Mouse (Mus musculus): ENCODE measurements around the gene Rarres2.

Rarres2 gene

DNA sequence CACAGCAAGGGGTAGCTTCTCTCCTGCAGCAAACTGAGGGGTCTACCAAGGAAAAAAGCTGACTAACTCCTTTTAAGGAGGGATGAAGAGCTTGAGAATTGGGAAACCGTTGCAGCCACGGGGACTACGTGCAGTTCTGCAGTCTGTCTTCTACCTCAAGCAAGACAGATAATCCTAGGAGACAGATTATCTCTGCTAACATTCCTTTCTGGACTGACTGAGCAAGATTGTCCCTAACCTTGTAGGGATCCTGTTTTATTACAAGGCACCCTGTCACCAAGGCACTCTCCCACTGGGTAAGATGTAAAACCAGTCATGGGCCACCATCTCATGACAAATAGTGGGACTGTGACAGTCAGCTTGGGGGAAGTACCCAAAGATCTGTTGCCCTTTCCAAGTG, 8.7 kb upstream of the Rarres2 start:
- no peak for DNase-seq (ENCODE audit: low read depth, low spot score)

DNA sequence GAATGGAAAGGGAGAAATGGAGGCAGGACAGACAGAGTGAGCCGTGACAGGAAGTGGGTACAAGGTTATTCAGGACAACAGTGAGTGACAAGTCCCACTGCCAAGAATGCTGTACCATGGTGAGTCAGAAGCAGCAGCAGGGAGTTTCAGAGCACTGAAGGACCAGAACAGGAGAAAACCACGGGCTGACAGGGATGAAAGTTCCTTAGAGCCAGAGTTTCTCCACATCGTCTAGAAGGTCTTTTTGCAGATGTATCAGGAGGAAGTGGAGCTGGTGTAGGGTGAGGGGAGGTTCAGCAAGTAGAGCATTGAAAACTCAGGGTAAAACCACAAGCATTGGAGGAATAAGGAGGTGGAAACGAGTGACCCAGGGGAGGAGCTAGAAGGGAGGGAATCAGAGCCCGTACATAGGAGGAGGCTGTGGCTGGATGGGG, 6.6 kb upstream of the Rarres2 start:
- no peak for DNase-seq (ENCODE audit: low read depth, low spot score)

DNA sequence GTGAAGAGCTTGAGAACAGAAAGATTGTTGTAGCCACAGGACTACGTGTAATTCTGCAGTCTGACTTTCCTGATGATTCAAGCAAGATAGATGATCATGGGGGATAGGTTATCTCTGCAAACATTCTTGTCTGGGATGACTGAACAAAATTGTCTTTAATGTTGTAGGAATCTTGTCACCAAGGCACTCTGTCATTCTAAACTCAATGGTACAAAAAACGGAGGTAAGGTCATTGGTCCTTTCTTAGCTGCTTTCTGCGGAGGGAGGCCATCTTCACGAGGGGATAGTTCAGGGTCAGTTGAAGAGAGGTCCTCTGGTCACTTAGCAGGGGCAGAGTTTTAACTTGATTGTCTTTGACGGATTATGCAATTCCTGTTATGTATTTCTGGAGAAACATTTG, 6.1 kb upstream of the Rarres2 start:
- DNase-seq (ENCODE audit: low read depth, low spot score), result no peak

DNA sequence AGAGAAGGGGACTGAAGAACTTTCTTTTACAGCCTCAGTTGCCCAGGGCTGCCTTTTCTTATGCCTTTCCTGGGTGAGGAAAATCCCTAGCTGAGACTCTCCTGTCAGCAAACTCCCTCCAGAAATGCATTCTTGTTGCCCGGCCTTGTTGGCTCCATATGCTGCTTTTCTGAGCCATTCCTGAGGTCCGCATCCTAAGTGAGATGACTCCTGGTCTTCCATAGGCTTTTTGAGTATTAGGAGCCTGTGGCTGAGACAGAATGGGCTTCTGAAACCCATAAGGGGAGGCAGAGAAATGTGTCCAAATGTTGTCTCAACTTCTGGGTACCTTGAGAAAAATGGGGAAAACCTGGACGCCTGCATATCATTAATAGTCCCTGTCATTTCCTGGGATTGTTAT, 1.4 kb upstream of the Rarres2 start:
- no peak for DNase-seq (ENCODE audit: low read depth, low spot score)

DNA sequence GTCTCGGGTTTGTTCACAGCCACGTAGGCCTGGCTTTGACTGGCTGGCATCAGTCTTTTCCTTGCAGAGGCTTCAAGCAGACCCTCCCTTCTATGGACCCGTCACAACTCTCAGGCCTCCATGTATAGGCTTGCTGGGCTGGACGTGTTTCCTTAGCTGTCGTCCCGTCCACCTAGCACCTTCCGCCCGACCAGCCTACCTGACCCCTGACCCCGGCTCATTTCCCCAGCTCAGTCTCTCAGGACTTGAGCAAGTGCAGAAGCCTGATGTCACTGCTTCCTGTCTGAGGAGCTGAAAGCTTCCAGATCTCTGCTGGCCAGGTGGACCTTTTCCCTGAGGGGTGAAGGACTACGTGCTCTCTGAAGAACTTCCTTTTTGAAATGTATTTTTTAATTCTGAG, 691 bp upstream of the Rarres2 start:
- no peak for DNase-seq (ENCODE audit: low read depth, low spot score)

DNA sequence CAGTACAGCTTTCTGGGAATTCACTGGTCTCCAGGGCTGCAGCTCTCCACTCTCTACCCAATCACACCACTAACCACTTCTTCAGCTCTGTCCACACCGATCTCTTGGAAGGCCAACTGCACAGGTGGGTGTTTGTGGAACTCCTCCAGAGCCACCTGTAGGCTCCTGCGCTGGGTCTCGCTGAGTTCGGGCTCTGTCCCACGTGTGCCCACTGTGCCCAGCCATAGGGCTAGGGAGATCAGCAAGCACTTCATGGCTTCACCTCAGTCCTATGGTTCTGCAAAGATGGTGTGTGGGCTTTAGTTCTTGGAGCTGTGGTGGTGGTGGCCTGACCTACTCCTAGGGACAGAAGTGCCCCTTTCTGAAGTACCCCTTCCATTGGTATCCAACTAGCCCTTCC, 575 bp downstream of the Rarres2 start:
- no peak for DNase-seq (ENCODE audit: low read depth, low spot score)

DNA sequence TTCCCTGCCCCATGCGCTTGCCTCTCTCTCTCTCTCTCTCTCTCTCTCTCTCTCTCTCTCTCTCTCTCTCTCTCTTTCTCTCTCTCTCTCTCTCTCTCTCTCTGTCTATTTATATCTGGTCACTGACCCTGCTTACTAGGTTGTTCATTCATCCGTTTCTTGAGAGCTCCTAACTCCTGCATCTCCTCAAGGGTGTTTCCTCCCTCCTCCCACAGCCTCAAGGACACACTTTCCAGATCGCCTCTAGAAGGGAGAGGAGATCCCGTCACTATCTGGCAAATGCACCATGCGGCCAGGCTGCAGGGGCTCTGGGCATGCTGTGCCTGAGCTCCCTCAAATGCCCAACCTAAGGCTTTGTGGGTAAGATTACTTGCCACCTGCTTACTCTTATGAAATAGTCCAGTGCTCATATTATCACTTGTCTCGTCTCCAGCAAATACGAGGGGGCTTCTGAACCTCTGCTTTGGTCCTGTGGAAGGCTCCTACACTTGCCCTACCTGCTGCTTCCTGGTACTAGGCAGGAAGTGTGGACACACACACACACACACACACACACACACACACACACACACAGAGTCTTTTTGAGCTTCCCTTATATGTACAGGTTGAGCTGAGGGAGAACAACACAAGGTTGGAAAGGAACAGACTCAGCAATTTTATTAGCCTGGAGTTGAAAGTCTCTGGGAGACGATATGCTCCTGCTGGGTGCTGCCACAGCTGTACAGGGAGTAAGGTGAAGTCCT, 3.4 kb downstream of the Rarres2 start:
- DNase-seq (ENCODE audit: low read depth, low spot score), result no peak

DNA sequence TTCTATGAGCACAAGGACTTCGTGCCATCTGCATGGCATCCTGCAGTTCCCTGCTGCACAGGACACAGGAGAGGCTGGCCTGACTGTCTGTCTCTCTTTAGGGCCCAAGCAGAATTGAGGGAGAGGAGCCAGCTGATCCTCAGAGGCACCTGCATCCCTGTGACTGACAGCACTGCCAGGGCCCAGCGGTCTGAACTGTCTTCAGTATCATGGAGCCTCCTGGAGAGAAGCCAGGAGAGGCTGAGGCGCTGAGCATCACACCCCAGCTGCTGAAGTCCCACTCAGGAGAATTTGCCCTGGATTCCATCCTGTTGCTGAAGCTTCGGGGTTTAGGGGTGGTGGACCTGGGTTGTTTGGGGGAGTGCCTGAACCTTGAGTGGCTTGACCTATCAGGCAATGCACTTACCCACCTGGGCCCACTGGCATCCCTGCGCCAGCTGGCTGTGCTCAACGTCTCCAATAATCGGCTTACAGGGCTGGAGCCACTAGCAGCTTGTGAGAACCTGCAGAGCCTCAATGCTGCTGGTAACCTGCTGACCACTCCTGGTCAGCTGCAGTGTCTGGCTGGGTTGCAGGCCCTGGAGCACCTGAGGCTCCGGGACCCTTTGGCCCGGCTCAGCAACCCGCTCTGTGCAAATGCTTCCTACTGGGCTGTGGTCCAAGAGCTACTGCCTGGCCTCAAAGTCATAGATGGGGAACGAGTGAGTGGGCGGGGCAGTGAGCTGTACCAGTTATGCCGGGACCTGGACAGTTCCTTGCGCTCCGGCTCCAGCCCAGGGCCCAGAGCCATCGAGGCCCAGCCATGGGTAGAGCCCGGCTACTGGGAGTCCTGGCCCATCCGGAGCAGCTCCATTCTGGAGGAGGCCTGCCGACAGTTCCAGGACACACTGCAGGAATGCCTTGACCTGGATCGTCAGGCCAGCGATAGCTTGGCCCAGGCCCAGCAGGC, 4.3 kb downstream of the Rarres2 start:
- no peak for DNase-seq (ENCODE audit: low read depth, low spot score)

DNA sequence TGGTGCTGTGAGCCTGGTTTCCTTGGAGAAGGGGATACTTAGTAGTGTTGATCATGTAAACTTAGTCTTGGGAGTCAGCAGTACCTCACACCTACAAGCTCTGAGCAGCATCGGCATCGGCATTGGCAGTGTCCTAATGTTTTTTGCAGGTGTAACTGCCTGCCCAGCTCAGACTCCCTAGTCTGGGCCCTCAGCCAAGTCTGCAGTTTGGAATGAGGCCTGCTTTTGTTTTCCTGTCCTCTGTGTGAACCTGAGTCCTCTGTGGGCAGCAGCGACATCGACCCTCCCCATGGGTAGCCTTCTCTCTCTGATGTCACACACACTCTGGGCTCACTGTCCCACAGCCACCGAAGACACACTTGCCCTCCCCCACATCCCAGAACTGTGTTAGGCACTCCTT, 6.3 kb downstream of the Rarres2 start:
- no peak for DNase-seq (ENCODE audit: low read depth, low spot score)

DNA sequence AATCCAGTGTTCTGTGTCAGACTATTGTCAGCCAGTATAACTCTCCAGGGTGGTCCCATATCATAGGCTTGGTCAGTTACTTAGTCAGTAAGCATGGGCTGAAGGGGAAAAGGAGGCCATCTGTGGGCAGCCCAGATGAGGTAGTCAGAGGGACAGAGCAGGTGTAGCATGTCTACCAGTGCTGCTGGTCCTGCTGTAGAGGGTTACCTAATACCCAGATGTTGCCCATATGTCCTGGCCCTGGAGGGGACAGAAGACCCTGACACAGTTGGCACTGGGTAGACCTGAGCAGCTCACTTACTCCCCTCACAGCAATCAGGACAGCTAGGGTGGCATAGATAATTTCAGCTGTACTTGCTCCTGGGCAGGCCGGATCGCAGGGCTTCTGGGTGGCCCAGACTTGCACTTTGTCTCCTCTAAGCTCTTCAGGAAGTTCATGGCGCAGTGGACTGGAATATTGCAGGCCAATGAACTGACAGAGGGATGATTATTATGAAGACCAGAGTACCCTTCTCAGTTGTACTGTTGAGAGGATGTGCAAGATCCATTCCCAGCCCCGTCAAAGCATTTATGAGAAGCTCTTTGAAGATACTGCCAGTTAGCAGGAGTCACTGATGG, 6.8 kb downstream of the Rarres2 start:
- no peak for DNase-seq (ENCODE audit: low read depth, low spot score)

DNA sequence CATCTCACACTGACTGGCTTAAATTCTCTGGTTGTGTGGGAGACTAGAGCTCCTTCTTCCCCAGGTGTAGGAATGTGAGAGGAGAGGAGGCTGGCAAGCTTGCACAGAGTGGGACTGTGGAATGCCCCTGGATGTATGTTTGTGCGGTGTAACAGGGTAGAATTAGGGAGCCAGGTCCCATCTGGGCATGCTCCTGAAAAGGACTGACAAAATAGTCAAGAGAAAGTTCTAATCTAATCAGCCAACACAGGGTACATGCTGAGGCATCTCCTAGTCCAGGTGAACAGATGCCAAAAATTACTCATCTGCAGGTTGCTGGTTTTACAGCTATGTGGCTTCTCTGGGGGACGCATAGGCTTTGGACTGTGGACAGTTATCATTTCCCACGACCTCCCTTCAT, 16.6 kb downstream of the Rarres2 start:
- DNase-seq (ENCODE audit: low read depth, low spot score), result no peak

DNA sequence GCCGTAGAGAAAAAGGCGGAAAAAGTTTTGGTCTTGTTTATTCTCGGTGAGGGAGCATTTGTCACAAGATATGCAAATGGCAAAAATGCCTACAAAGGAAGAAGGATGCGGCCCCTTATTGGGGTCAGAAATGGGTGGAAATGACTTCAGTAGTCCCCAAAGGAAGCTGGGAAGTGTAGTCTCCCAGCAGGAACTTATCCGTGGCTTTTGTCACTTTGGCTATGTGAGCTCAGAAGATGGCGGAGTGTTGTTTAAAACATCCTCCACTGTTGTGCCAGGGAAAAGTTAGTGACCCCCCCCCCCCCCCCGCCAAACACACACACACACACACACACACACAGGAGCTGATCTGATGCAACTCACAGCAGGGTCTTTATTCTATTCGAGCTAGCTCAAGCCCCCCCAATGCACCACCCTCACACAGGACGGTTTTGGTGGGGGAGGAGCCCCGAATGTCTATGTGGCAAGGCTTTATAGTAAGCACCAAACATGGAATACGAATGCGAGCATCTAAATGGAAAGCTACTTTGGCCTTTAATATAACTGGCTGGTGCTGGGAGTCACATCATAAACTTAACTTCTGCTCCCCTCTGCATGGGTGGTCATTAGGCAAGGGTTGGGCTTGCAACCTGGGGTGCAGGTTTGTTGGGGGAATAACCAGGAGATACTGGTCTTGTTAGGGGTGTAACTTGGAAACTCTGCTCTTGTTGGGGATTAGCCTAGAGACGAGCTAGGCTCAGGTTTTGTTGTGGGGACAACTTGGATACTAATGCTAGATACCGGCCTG, 17.3 kb downstream of the Rarres2 start:
- peak; percentile 89 for DNase-seq (ENCODE audit: low read depth, low spot score)

DNA sequence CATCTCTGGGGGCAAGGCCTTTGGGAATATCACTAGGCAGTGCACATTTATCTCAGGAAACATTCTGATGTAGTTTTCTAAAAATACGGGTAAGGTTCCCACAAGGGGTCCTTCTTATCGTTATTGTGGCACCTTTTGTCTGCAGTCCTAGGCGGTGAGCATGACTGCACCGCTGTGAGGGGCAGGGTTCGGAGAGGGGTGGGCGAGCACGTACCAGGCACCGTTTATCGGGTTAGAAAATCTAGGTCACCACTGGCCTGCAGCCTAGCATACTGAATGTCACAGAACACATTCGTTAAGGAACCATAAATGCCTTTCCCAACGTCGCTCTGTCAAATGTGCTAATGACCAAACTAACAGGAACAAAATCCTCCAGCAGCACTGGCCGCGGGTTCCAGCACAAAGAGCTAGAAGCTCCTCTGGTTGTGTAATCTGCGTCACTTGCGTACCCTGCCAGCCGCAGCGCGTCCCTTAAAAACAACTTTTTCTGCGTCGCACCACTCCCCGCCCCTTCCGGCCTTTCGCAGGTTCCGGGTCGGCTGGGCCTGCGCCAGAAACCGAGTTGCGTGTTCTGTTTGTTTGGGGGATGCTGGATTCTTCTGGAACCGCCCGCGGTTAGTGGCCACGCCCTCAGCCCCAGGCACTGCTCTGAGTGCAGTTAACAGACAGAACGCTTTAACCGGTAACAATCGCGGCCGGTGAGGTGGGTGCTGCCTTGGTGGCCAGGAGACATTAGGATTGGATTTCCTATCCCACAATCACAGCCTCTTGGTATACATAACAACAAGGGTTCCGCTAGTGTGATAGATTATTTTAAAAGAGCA, 18.1 kb downstream of the Rarres2 start, which contains the start of gene Lrrc61:
Lrrc61 (plus strand) TSS at position 517 of the 824 bp plus-strand sequence.
- peak; percentile 93 for DNase-seq (ENCODE audit: low read depth, low spot score)

DNA sequence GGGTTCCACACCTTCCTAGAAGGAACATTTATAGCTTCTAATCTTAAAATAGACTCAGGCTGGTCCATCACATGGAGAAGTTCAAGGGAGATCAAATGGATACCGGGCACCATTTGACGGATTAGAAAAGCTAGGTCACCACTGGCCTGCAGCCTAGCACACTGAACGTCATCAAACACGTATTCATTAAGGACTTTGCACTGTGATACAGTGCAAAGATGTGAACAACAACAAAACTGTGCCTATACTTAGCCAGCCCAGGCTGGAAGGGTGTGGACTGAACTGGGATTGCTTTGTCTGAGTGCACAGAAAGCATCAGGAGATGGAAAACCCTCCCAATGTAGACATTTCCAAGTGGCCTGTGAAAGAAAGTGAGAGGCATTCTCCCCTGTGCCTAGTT, 18.8 kb downstream of the Rarres2 start:
- no peak for DNase-seq (ENCODE audit: low read depth, low spot score)

DNA sequence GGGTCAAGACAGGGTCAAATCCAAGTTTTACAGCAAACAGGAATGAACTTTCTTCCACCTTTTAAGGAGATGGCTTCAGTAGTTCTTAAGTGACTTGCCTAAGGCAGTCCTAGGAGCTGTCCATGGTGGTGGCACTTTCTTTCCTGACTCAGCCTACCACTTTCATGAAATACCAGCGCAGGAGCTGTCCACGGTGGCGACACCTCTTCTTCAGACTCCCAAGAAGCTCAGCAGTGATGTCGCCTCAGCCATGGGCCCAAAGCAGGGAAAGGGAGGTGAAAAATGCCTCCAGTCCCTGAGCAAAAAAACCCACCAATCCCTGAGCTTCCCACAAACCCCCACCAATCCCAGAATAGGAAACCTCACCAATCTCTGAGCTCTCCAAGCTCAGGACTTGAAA, 19.7 kb downstream of the Rarres2 start:
- DNase-seq (ENCODE audit: low read depth, low spot score), result no peak

DNA sequence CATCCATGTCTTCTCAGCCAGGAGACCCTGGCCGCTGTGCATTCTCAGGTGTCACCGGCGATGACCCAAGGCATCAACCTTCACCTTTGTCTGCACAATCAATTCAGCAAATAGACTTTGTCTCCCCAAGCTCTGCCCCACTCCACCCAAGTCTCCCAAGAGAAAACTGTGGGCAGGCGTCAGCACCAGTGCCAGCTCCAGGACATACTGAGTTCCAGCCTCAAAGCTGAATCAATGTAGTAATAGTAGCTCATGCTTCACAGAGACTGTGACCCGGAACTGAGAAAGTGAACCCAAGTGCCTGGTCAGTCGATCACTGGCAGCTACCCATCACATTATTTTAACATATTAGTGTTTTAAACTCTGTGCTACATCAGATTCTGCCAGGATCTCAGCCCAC, 24.3 kb downstream of the Rarres2 start:
- DNase-seq (ENCODE audit: low read depth, low spot score), result no peak

DNA sequence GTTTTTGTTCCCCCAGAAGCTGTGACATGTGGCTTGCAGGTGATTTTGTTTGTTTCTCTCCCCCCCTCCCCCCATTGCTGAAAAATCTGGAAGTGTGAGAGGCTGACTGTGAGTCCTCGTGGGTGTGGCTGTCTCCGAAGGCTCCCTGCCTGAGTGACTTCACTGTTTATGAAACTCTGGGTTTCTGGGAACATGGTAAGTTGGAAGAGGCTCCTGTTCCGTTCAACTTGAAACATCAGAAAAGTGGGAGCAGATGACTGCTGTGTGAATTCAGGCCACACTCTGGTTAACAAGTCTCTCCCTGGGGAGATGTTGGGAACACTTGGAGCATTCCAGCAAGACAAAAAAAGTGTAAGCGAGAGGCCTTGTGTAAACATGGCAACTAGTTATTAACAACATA, 25.7 kb downstream of the Rarres2 start:
- DNase-seq (ENCODE audit: low read depth, low spot score), result no peak

DNA sequence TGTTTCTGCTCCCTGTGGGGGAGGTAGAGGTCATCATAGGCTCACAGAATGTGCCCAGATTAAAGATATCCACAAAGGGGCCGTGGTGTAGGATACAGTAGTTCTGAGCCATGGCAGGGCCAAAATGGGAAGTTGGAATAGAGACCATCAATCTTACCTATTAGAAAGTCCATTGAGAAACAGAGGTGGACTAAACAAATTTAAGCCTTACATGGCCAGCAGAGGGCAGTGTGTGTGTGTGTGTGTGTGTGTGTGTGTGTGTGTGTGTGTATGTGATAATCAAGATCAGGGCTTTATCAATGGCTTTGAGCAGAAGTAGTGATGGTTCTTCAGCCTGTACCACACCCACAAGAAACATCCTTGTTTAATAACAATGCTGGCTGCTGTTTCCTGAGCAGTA, 26.3 kb downstream of the Rarres2 start:
- DNase-seq (ENCODE audit: low read depth, low spot score), result no peak

DNA sequence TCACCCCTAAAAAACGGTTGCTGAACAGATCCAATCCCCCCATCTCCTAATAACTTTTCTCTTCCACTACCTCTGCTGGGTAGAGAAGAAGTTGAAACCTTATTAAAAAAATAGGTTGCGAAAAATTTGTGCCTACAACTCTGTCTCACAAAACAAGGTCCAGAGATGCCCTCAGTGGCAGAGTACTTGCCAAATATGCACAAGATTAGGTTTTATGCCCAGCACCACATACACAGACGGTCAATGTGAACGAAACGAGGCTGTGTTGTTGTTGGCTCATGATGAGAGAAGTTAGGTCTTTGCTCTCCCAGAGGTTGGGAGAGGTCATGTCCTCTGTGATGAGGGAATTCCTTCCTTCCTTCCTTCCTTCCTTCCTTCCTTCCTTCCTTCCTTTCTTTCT, 27.3 kb downstream of the Rarres2 start:
- DNase-seq (ENCODE audit: low read depth, low spot score), result no peak

DNA sequence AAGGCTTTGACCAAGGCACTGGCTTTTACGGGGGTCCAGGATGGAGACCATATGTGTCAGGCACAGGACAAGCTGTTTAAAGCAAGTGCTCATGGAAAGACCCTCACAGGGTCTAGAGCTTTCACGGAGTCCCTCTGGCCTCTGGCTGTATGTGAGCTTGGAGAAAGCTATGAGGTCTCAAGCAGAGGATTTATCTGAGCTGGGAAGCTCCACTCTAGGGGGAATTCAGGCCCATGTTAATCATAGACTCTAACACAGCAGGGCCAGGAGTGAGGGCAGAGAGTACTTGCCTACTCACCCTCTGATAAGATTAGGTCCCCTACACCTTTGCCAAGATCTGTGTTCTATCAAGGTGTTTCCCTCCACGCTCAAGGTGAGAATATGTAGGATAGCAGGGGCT, 30.0 kb downstream of the Rarres2 start:
- no peak for DNase-seq (ENCODE audit: low read depth, low spot score)

All from brain, embryonic 18.5 days (tissue).